Mouse (Mus musculus): ENCODE data around the gene Vti1a. TPM values are rescaled to one million over a fixed set of nuclear protein-coding genes. Genes with fewer than 3 reads are reported as not detected.

The Vti1a gene
- polyA plus RNA-seq, 1 experiment from 2014 or later: 19.6 TPM

GRCm38 (mm10) chr19:55449506-55449905, 133.4 kb downstream of the Vti1a start:
- Histone ChIP-seq H3K27me3 (replicated peaks) (no peaks in the 10 kb centered on the region), H3K27ac (ENCODE audit: poor library complexity, severe bottlenecking) (no peak overlapping the region), H3K4me1 (replicated peaks) (no peaks in the 10 kb centered on the region), H3K4me2 (no peak overlapping the region), H3K9ac (no peak overlapping the region), H3K4me3 (no peak overlapping the region), H3K9me3 (replicated peaks) (no peaks in the 10 kb centered on the region), H3K36me3 (0 out of 2 replicates have a peak, but pooled peaks cover 4% of the 10 kb centered on the region)
- no peak for ATAC-seq (ENCODE audit: insufficient number of reproducible peaks, low FRiP score)
- WGBS: 64% methylated on average over 6 of the region's 6 CpGs

- Histone ChIP-seq H3K27ac (ENCODE audit: poor library complexity, severe bottlenecking) (no peak overlapping the region), H3K27me3 (replicated peaks) (no peaks in the 10 kb centered on the region), H3K4me1 (replicated peaks) (peaks cover 17% of the 10 kb centered on the region), H3K9ac (0 out of 2 replicates have a peak overlapping the region, but pooled peaks have one; percentile 2), H3K36me3 (0 out of 2 replicates have a peak, but pooled peaks cover 4% of the 10 kb centered on the region), H3K4me2 (peak overlapping the region; percentile 53), H3K4me3 (peak overlapping the region; percentile 2; the same call in 1 of the 2 replicates), H3K9me3 (replicated peaks) (no peaks in the 10 kb centered on the region)
- 49% methylated on average over 21 of the region's 21 CpGs for WGBS
- no peak for ATAC-seq (ENCODE audit: insufficient number of reproducible peaks, low FRiP score)
Measured at GRCm38 (mm10) chr19:55456325-55457091, 140.4 kb downstream of the Vti1a start.

GRCm38 (mm10) chr19:55461963-55462362, 145.9 kb downstream of the Vti1a start:
- Histone ChIP-seq H3K4me2 (no peak overlapping the region), H3K9ac (no peak overlapping the region), H3K4me3 (no peak overlapping the region), H3K27ac (ENCODE audit: poor library complexity, severe bottlenecking) (no peak overlapping the region), H3K4me1 (replicated peaks) (0 out of 2 replicates have a peak, but pooled peaks cover 5% of the 10 kb centered on the region), H3K36me3 (no peaks in the 10 kb centered on the region), H3K9me3 (replicated peaks) (no peaks in the 10 kb centered on the region), H3K27me3 (replicated peaks) (no peaks in the 10 kb centered on the region)
- no peak for ATAC-seq (ENCODE audit: insufficient number of reproducible peaks, low FRiP score)
- WGBS: 78% methylated on average over 12 of the region's 12 CpGs

- ATAC-seq (ENCODE audit: insufficient number of reproducible peaks, low FRiP score): no peak
- Histone ChIP-seq H3K4me2 (no peak overlapping the region), H3K27me3 (replicated peaks) (no peaks in the 10 kb centered on the region), H3K4me3 (no peak overlapping the region), H3K27ac (ENCODE audit: poor library complexity, severe bottlenecking) (no peak overlapping the region), H3K36me3 (no peaks in the 10 kb centered on the region), H3K4me1 (replicated peaks) (no peaks in the 10 kb centered on the region), H3K9ac (no peak overlapping the region), H3K9me3 (replicated peaks) (no peaks in the 10 kb centered on the region)
- 90% methylated on average over 4 of the region's 4 CpGs for WGBS
Measured at GRCm38 (mm10) chr19:55463670-55464069, 147.6 kb downstream of the Vti1a start.

- Histone ChIP-seq H3K27me3 (replicated peaks) (no peaks in the 10 kb centered on the region), H3K4me1 (replicated peaks) (peaks cover 19% of the 10 kb centered on the region), H3K27ac (ENCODE audit: poor library complexity, severe bottlenecking) (no peak overlapping the region), H3K4me3 (no peak overlapping the region), H3K9ac (no peak overlapping the region), H3K36me3 (no peaks in the 10 kb centered on the region), H3K4me2 (no peak overlapping the region), H3K9me3 (replicated peaks) (no peaks in the 10 kb centered on the region)
- no peak for ATAC-seq (ENCODE audit: insufficient number of reproducible peaks, low FRiP score)
- WGBS: 85% methylated on average over 21 of the region's 21 CpGs
Measured at GRCm38 (mm10) chr19:55469301-55470051, 153.4 kb downstream of the Vti1a start.

- 28% methylated on average over 8 of the region's 8 CpGs for WGBS
- H3K9me3 ChIP-seq (replicated peaks): no peaks in the 10 kb centered on the region
- H3K4me1 ChIP-seq (replicated peaks): peaks cover 19% of the 10 kb centered on the region
- peak overlapping the region; percentile 33; the same call in 1 of the 2 replicates for H3K4me2 ChIP-seq
- no peak overlapping the region for H3K4me3 ChIP-seq
- no peak for ATAC-seq (ENCODE audit: insufficient number of reproducible peaks, low FRiP score)
- no peak overlapping the region for H3K9ac ChIP-seq
- no peak overlapping the region for H3K27ac ChIP-seq (ENCODE audit: poor library complexity, severe bottlenecking)
- no peaks in the 10 kb centered on the region for H3K36me3 ChIP-seq
- H3K27me3 ChIP-seq (replicated peaks): no peaks in the 10 kb centered on the region
Measured at GRCm38 (mm10) chr19:55472582-55472981, 156.5 kb downstream of the Vti1a start.

- Histone ChIP-seq H3K4me2 (no peak overlapping the region), H3K9ac (no peak overlapping the region), H3K36me3 (no peaks in the 10 kb centered on the region), H3K9me3 (replicated peaks) (no peaks in the 10 kb centered on the region), H3K27me3 (replicated peaks) (no peaks in the 10 kb centered on the region), H3K4me3 (no peak overlapping the region), H3K4me1 (replicated peaks) (peaks cover 19% of the 10 kb centered on the region), H3K27ac (ENCODE audit: poor library complexity, severe bottlenecking) (no peak overlapping the region)
- WGBS: 75% methylated on average over 6 of the region's 6 CpGs
- no peak for ATAC-seq (ENCODE audit: insufficient number of reproducible peaks, low FRiP score)
Measured at GRCm38 (mm10) chr19:55474225-55474624, 158.1 kb downstream of the Vti1a start.

- Histone ChIP-seq H3K9me3 (replicated peaks) (no peaks in the 10 kb centered on the region), H3K4me2 (no peak overlapping the region), H3K4me1 (replicated peaks) (peaks cover 8% of the 10 kb centered on the region), H3K9ac (no peak overlapping the region), H3K27ac (ENCODE audit: poor library complexity, severe bottlenecking) (no peak overlapping the region), H3K27me3 (replicated peaks) (no peaks in the 10 kb centered on the region), H3K36me3 (no peaks in the 10 kb centered on the region), H3K4me3 (no peak overlapping the region)
- 85% methylated on average over 5 of the region's 5 CpGs for WGBS
- ATAC-seq (ENCODE audit: insufficient number of reproducible peaks, low FRiP score): no peak
Measured at GRCm38 (mm10) chr19:55480526-55480925, 164.4 kb downstream of the Vti1a start.

GRCm38 (mm10) chr19:55481308-55481707, 165.2 kb downstream of the Vti1a start:
- Histone ChIP-seq H3K9me3 (replicated peaks) (no peaks in the 10 kb centered on the region), H3K4me1 (replicated peaks) (peaks cover 8% of the 10 kb centered on the region), H3K9ac (no peak overlapping the region), H3K27ac (ENCODE audit: poor library complexity, severe bottlenecking) (no peak overlapping the region), H3K4me3 (no peak overlapping the region), H3K27me3 (replicated peaks) (no peaks in the 10 kb centered on the region), H3K36me3 (no peaks in the 10 kb centered on the region), H3K4me2 (no peak overlapping the region)
- WGBS: 68% methylated on average over 5 of the region's 5 CpGs
- ATAC-seq (ENCODE audit: insufficient number of reproducible peaks, low FRiP score): no peak

GRCm38 (mm10) chr19:55483526-55483925, 167.4 kb downstream of the Vti1a start:
- ATAC-seq (ENCODE audit: insufficient number of reproducible peaks, low FRiP score): no peak
- H3K9me3 ChIP-seq (replicated peaks): no peaks in the 10 kb centered on the region

GRCm38 (mm10) chr19:55484559-55484958, 168.5 kb downstream of the Vti1a start:
- Histone ChIP-seq H3K9ac (no peak overlapping the region), H3K4me1 (replicated peaks) (peaks cover 8% of the 10 kb centered on the region), H3K27ac (ENCODE audit: poor library complexity, severe bottlenecking) (no peak overlapping the region), H3K27me3 (replicated peaks) (no peaks in the 10 kb centered on the region), H3K4me2 (no peak overlapping the region), H3K4me3 (no peak overlapping the region), H3K36me3 (no peaks in the 10 kb centered on the region), H3K9me3 (replicated peaks) (no peaks in the 10 kb centered on the region)
- ATAC-seq (ENCODE audit: insufficient number of reproducible peaks, low FRiP score): no peak
- 82% methylated on average over 6 of the region's 6 CpGs for WGBS

More at GRCm38 (mm10) chr19:55483526-55483925, 167.4 kb downstream of the Vti1a start:
- Histone ChIP-seq H3K4me2 (no peak overlapping the region), H3K9ac (no peak overlapping the region), H3K27me3 (replicated peaks) (no peaks in the 10 kb centered on the region), H3K4me1 (replicated peaks) (peaks cover 8% of the 10 kb centered on the region), H3K36me3 (no peaks in the 10 kb centered on the region), H3K27ac (ENCODE audit: poor library complexity, severe bottlenecking) (no peak overlapping the region), H3K4me3 (no peak overlapping the region)
- WGBS: 46% methylated on average over 5 of the region's 5 CpGs
